Mouse (Mus musculus) embryo, embryonic 11.5 days (tissue): ENCODE data around the gene Clcn1.

Experiments
- DNase-seq: peaks from one replicate; pipeline ENCODE4 v3.0.0-alpha.2; 2012; ENCODE audit warnings: low read depth, low spot score

Gene Clcn1

DNA sequence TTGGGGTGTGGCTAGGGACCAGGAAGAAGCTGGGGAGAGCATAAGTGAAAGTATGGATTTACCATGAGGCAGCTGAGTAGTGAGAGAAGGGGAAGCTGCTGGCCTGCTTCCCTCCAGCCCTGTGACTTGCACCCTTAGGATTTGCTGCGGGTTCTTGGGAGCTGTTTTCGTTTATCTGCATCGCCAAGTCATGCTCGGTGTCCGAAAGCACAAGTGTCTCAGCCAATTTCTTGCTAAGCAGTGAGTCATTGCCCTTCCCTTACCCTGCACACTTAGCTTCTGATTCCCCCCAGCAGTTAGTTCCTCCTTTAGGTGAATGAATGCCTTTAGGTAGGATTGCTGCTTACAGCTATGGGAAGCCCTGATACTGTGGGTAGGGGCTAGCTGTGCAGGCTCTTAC lies 12.9 kb downstream of the Clcn1 start:
- DNase-seq: no peak

DNA sequence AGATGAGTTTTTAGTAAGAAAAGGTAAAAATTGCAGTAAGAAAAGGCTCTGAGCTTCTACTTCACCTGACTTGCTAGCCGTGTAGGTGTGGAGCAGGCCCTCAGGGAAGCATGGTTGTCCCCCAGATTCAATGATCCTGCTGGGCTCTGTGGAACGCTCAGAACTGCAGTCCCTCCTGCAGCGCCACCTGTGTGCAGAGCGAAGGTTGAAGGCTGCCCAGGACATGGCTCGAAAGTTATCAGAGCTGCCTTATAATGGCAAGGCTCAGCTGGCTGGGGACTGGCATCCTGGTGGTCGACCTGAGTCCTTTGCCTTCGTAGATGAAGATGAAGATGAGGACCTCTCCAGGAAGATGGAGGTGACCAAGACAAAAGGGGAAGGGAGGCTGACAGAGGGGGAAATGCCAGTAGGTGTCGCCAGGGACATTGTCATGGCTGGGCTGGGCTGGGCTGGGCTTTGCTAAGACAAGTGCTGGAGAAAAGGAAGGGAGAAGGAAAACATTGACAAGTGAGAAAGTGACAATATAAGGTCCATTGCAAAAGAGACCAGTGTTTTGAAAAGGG lies 23.4 kb downstream of the Clcn1 start:
- no peak for DNase-seq

DNA sequence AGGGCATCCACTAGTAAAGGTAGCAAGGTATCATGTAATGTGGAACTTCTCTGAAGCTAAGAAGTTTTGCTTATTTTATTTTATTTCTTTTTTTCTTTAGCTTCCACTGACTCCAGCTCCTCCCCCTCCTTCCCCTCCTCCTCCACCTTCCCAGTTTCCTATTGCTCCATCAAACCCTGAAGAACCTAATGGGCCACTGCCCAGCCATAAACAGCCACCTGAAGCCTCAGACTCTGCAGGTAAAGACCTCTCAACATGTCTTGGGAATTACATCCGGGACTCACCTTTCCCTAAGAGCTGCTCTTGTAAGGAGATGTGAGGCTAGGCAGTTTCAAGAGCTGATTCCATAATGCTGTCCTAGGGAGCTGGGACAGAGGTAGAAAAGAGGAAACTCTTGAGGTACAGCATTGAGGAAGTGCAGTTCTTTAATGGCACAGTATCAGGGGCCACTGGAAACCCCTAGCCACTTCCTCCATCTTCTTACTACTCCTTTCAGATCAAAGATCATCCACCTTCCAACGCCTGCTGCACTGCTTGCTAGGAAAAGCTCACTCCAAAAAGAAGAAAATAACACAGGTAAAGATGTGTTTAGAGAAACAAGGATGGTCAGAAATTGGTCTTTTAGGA lies 24.1 kb downstream of the Clcn1 start:
- no peak for DNase-seq

DNA sequence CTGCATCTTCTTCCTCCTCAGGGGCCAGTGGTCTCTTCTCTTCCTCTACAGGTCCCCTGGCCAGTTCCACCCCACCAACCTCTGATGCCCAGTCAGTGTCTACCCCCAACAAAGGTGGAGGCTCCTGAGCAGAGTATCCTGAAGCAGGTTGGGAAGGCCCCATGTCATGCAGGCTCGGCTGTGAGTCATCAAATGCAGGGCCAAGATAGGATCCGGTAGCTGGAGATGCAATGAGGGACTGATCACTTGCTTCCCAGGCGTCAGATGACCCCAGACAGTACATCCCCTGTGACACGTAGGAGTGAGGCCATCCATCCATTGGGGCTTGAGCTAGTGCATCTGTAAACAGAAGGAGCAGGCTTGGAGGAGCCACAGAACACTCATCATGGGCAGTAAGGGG lies 31.8 kb downstream of the Clcn1 start:
- DNase-seq: no peak

DNA sequence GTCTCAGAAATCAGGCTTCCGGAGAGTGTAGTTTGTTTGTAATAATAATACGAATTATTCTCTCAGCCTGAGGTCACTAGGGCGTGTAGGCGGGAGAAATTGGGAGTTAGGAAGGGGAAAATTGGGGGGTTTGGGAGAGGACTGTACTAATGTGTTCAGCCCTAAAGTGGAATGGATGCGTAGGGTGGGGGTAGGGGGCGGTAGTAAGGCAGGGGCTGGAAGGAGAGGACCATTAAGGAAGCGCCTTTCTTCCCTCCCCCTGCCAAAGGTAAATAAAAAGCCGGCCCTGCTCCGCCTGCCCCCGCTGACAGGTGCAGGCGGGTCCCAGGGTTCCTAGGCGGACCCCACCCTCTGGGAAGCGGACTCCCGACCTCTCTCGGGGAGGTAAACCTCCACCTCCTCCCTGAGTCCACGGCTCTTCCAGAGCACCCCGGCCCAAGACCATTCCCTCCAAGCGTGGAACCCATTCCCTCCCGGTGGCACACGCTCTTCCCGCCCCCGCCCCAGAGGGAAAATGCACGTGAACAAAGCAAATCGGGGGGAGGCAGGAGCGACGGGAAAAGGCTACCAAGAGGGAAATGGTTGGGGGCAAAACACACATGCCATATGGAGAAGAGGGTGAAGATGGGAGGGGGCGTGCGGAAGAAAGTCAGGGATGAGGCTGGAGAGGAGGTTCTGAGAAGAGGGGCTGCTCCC lies 37.0 kb downstream of the Clcn1 start:
- DNase-seq: no peak

DNA sequence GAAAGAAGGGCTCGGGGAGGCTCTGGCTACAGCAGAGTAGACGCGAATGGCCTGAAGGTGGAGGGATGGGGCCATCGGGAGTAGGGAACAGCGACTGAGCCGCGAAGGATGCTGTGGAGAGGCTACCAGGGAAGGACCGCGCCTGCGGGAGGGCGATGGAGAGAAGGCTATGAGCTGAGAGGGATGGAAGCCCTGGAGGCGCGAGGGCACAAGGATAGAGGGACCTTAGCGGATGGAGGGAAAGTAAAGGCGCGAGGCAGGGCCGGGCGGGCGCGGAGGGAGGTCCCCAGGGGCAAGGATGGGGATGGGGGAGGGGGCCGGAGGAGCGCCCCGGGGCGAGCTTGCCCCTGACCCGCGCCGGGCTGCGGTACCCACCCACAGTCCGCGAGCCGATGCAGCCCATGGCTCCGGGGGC lies 37.6 kb downstream of the Clcn1 start:
- peak; percentile 11 for DNase-seq

DNA sequence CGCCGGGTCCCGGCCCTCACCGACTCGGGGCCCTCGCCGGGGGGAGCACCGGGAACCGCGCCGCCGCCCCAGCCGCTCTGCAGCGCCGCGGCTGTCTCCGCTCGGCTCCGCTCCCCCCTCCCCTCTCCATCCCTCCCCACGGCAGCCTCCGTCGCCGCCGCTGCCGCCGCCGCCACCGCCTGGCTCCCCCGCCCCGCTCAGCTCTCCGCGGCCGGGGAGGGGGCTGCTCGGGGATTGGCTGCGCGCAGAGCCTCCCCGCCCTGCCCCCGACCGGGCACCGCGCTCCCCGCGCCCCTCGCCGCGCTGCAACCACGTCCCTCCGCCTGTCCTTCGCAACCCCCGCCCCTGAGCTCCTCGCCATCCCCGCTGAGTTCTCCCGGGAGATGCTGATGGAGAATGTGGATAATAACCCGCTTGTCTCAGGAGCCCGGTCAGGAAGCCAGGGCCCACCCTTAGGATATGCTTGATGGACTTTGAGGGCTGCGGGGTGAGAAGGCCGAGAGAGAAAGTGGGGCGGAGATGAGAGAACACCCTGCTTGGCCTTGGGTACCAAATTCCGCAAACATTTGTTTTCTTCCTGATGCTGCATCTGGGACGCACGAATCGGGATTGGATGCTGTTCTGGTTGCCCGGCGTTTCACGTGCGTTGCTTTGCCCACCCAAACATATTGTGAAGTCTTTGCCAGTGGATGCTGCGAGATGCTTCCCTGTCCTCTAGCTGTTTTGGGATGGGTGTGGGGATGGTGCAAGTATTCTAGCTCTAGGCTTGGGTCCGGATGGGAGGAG lies 38.2 kb downstream of the Clcn1 start, which contains the start of gene Fam131b:
Fam131b (minus strand) TSS at position 162 of the 786 bp plus-strand sequence.
- DNase-seq: peak; percentile 23

DNA sequence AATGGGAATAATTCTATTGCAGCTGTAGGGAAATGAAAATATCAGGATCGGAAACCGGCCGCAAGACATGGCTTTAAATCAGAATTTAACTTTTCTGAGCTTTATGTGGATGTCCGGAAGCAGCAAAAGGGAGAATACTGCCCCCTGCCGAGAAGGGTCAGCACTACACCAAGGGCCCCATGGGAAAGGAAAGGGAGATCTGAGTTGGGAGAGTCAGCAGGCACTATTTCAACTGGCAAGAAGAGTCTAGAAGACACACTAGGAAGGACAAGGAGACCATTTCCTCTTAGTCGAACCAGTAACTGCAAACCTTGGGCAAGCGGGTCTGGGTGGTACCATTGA lies 38.8 kb downstream of the Clcn1 start:
- peak; percentile 60 for DNase-seq

DNA sequence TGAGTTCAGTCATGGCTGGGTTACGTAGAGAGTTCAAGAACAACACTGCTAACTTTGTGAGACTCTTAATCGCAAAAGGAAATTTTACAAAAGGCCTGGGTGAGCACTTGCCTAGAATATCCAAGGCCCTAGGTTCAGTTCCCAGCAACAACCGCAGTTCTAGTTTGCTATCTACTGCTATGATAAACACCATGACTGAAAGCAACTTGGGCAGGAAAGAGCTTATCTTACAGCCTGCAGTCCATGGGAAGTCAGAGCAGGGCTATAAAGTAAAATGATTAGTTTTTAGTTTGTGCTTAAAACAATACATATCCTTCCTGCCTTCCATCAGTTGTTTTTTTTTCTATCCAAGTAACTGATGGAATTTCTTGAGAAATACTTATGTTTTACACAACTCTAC lies 40.0 kb downstream of the Clcn1 start:
- no peak for DNase-seq

DNA sequence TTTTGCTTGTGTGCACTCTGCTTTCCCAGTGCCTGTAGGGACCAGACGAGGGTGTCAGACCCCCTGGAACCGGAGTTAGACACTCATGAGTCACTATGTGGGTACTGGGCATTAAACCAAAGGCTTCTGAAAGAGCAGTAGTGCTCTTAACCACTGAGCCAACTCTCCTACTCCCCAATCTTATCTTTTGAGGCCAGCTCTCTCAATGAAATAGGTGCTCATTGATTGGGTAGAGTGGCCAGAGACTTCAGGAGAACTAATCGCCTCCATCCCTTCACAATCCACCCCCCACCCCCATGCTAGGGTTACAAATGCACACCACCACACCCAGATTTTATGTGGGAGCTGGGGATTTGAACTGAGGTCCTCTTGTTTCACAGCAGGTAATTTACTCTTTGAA lies 42.3 kb downstream of the Clcn1 start:
- no peak for DNase-seq

DNA sequence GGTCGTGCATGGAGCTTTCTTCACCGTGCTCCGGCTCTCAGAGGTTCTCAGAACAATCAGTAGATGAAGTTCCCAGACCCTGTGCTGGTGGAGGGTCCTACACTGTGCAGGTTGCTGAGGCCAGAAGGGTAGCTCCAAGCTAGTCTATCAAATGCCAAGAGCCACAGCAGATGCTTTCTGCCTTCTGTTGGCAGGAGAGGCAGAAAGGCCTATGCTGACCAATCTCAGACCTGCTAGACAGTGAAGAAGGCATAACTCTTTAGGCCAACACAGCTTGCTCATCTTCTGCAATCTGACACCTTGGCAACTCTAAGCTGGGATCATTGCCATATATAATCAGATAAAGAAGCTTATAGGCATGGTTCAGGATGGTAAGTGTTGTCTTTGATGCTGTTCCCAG lies 43.7 kb downstream of the Clcn1 start:
- DNase-seq: no peak

DNA sequence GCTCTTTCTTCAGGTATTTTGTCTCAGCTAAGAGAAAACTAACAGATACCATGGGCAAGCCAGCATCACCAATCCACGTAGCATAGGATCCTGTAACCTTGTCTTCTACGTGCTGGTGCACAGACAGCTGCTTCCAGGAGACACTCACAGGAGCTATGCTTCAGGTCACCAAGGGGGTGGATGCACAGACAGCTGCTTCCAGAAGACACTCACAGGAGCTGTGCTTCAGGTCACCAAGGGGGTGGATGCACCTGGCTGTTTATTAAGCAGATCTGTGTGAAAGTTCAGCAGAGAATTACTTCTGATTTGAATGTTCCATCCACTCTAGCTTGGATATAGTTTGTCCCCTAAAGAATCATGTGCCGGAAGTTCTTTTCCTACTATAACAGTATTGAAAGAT lies 44.5 kb downstream of the Clcn1 start:
- no peak for DNase-seq

DNA sequence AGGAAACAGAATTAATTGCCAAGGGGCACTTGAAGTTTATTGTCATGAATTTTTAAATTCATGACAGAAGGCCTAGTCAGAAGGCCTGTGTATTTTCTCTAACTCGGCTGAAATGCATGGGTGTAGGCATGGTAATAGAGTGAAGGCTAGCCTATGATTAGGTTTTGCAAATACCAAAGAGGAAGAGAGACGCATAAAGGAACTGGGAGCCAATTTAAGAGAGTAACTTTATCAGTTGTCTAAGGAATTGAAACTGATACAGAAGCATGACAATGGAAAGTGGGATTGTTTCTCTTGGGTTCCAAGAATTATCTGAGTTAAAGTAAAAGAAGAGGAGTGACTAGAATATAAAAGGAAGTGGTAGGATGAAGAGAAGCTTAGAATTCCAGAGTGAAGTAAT lies 52.7 kb downstream of the Clcn1 start:
- DNase-seq: no peak

DNA sequence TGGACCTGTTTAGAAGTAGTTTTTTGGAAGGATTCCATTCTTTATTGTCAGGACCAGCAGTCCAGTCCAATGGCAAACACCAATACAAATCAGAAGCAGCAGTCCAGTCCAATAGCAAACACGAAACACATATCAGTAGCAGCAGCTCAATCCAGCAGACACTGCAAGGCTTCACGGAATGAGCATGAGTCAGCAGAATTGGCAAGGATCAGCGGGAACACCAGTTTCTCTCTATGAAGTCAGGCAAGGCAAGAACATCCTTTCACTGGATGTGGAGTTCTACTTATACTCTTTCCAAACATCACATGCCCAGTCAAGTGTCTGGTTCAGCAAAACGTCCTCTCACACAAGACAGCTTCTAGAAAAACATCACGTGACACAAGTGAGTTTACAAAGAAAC lies 53.5 kb downstream of the Clcn1 start:
- no peak for DNase-seq

DNA sequence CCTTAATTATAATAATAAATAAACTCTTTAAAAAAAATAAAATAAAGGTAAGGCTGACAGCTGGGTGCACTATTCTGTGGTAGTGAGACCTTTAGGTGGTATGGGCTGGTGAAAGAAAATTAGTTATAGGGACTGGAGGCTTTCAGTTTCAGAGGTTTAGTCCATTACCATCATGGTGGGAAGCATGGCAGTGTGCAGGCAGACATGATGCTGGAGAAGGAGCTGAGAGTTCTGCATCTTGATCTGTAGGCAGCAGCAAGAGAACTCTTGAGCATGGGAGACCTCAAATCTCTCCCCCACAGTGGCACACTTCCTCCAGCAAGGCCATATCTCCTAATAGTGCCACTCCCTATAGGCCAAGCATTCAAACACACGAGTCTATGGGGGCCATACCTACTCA lies 55.7 kb downstream of the Clcn1 start:
- DNase-seq: no peak

DNA sequence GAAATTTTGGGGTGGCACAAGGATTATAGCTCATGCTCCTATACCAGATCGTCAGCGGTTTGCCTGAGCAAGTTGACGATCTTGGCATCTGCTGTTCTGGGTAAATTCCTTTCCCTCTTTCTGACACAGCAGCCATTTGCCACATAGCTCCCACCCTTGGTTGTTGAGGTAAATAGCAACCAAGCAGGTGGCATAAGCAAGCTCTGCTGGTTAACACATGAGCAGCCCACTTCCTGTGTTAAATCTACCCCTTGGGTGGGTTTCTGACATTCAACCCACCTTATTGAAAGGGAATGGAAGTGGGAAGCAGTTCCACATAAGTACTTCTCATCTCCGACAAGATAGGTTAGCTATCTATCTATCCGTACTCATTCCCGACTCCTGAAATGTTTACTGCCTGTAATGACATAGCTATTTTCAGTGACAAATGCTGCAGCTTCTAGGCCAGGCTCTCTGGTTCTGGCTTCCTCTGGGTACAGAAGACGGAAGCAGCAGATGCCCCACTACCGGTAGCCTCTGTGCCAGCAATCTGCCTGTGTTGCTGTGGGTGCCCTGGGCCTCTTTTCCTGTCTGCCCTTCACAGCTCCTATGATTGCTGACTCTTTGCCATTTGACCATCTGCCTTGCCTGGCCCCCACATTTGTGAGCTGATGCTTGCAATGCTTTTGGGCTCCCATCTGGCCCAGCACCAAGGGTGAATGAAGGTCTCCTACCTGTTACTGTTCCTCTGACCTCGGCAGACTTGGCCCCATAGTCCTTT lies 57.1 kb downstream of the Clcn1 start:
- DNase-seq: no peak

DNA sequence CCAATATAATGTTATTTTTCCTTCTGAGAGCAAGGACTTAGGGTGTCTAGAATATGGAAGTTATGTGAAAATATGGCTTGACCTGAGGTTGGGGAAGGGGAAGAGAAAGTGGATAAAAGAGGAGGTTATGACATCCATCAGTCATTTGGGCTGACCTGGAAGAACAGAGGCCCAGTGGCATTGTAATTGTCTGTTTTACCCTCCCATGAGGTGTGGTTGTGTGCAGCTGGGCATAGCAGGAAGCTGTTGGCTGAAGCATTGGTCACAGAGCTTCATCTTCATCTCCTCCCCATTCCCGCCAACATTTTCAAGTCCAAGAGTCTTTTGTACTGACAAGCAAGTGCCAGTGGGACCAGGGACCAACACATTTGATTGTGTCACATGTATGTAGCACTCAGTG lies 57.8 kb downstream of the Clcn1 start:
- no peak for DNase-seq

DNA sequence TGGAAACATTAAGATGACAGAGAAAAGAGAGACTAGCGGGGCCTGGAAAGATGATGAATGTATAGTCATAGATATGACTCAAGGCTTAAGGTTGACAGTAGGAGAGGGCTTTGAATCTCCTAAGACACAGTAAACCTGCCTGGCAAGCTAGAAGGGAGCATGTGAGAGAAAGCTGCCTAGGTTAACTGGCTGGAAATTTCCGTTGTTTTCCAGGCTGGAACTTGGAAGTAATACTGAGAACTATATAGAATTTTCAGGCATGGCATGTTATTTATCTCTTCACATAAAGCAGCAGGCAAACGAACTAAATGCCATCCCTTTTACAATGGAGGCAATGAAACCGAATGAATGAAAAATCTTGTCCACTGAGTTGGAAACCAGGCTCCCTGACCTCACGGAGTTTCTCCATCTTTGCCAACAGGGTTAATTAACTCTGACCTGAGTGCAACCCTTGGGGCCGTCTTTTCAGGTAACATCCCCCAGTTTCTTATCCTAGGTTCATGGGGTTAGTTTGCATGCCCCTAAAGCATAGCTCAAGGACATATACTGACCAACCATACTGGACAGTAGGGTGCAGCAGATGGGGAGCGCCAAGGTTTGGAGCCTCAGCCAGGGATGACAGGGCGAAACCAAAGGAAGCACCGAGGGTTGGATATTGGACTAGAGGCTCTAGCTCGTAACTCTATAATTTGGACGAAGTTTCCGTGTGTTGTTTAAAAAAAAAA lies 62.0 kb downstream of the Clcn1 start:
- DNase-seq: no peak

DNA sequence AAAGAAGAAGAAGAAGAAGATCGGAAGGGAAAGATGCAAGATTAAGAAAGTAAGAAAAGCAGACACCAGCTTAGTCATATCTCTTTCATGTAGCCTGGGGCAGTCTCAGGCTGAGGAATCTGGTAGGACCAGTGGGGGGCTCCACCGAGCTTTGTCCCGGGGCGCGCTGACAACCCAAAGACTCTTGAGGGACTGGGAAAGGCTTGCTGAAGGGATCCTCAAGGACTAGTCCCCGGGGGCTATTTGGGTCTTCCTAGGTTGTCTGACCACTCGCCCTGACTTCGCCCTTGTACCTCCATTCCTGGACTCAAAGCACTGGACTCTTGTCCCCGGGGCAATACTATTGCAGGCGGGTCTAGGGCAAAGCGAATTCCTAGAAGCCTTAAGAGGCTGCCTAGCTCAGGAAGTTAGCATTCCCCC lies 62.5 kb downstream of the Clcn1 start:
- DNase-seq: peak; percentile 53

DNA sequence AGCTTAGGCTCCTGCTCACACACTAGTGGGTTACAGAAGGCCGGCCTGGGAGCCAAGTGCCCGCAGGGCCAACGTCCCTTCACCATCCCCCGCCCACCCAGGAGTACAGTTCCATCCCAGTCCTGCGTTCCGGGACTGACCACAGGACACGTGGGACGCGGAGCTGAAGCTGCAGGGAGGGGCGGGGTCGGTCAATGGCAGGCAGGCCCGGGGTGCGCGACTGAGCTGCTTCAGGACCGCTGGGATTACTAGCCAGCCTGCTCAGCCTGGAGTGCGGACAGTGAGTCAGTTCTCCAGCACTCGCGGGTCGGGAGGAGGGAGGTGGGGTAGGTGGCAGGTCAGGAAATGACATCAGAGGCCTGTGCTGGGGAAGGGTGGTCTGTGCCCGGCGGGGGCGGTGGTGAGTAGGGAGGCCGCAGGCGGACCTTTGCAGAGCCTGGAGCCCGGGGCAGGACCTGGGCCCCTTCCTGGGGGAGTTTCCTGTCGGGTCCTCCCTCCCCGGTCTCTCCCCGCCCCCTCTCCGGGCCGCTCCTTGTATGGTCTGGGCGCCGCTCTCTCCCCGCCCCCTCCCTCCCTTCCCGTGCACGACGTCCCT lies 63.0 kb downstream of the Clcn1 start, which contains the start of gene Zyx:
Zyx (plus strand) TSS at position 205 of the 595 bp plus-strand sequence.
- peak; percentile 81 for DNase-seq
